Mouse (Mus musculus) common myeloid progenitor, adult 5-6 weeks (primary cell): ENCODE data around the gene Crygn. TPM values are rescaled to one million over a fixed set of nuclear protein-coding genes. Genes with fewer than 3 reads are reported as not detected.
A peak's percentile ranks its signal among the peaks of the same experiment; 100 is the strongest.

ENCODE experiments used
- ATAC-seq: replicated peaks from 2 replicates; pipeline ENCODE4 v1.8.0; 2016; ENCODE audit warnings: low read depth, mild to moderate bottlenecking, moderate TSS enrichment, inconsistent platforms; ENCODE audit not compliant: poor library complexity, severe bottlenecking
- total RNA-seq: library from RNA; stranded (forward); fragments of 200-1000, 187-1606 nt; gene quantifications from 2 replicates; pipeline ENCODE4 v1.2.3, GENCODE M21; 2017

Gene Crygn
- total RNA-seq, 1 experiment from 2014 or later = 12.2 TPM

GRCm38 (mm10) chr5:24750321-24751304 is 7.2 kb downstream of the Crygn start:
- ATAC-seq = peak; percentile 78

- no peak for ATAC-seq
Measured at GRCm38 (mm10) chr5:24749731-24750130, 8.1 kb downstream of the Crygn start.

- ATAC-seq = no peak
Measured at GRCm38 (mm10) chr5:24747533-24747932, 10.3 kb downstream of the Crygn start.

DNA sequence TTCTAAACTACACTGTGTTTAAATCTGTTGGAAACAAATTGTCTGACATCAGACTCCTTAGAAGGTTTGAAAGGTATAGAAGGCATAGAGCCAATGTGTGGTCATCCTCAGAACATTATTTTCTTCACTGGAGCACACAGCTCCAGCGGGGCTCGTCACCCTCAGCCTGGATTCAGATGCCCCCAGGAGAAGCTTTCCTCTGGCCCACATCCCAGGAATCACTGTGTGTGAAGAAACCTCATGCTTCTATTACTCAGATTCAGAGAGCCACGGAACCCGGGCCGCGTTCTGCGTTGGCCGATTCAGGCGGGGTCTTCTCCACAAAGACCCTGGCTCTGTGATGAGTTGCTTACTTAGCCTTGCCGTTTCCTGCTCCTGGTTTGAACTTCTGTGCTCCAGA is 13.9 kb downstream of the Crygn start:
- ATAC-seq = no peak

DNA sequence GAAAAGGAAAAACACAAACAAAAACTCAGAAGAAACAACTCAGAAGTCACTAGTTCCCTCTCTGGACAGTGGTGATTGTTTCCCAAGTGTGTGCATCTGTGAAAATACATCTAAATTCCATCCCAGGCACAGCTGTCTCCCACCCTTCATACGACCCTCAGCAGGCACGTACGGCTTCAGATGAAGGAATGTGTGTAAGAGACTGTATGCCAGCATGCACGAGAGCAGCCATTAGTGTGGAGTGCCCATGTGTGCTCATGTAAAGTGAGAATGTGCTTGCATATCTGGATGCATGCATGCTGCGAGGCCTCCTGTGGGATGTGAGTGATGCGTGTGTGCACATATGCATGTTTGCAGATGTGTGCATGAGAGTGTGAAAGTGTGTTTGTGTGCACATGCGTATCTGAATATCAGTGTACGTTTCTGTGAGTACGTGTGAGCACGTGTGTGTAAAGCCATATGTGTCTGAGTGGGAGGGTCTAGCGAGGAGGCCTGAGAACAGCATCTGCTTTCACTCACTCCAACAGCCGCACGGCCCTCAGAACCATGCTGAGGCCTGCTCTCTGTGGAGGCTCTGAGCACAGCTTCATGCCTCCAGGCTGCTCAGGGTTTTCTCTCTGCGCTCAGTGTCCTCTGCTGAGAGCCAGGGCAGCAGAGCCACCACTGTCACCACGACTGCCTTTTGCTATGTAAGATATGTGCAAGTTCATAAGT is 16.5 kb downstream of the Crygn start:
- ATAC-seq = no peak

DNA sequence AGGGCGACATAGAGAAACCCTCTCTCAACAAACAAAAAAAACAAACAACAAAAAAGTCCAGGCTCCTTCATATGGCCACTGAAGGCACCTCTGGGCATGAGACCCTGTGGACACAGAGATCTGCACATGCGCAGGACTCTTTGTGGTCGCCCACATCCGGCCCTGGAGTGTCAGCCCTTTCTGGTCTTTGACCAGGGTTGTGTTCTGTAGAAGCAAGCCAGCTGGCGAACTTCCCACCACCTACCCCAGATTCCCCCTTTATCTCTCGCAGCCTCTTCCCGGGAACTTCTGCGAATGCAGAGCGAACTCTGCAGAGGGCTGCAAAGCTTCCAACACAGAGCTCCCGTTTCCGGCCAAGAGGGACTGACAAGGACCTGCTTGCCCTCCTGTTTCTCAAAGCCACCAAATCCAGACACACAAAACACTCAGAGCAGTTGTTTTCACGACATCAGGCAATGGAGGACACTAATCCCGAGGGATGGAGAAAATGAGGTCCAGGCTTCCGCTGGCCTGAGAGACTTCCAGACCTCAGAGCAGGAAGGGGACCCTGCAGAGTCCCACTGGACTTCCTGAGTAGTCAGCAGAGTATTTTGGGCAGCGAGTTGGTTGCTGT is 18.6 kb downstream of the Crygn start:
- ATAC-seq = peak; percentile 97

GRCm38 (mm10) chr5:24738517-24738916 is 19.3 kb downstream of the Crygn start:
- no peak for ATAC-seq

DNA sequence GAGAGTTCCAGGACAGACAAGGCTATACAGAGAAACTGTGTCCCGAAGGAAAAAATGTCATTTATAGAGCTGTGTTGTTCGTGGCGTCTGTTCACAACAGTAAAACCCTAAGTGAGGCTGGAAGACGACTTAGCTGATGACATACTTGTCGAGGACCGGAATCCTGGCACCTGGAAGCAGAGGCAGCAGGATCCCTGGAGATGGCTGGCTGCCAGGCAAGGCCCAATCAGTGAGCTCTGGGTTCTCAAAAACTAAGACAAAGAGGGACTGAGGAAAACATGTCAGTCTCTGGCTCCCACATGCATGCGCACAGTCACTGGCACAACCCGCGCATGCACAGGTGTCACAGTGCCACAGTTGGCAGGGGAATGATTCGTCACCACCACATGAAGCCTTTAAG is 20.2 kb downstream of the Crygn start:
- ATAC-seq = no peak

GRCm38 (mm10) chr5:24733771-24734426 is 23.9 kb downstream of the Crygn start:
- no peak for ATAC-seq

DNA sequence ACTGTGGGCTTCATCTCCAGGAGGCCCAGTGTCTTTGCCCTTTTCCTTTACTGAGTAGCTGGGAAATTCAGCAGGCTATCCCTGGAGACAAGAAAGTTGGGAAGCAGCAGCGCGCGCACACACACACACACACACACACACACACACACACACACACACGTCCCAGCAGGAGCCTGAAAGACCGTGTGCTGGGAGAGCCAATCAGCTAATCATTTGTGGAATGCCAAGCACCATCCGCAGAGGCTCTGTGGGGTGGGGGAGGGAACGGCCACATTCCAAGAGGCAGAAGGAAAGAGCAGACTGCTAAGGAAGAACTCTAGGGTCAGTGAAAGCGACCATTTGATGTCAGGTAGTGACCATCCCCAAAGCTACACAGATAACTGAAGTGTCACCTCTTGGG is 24.7 kb downstream of the Crygn start:
- no peak for ATAC-seq

DNA sequence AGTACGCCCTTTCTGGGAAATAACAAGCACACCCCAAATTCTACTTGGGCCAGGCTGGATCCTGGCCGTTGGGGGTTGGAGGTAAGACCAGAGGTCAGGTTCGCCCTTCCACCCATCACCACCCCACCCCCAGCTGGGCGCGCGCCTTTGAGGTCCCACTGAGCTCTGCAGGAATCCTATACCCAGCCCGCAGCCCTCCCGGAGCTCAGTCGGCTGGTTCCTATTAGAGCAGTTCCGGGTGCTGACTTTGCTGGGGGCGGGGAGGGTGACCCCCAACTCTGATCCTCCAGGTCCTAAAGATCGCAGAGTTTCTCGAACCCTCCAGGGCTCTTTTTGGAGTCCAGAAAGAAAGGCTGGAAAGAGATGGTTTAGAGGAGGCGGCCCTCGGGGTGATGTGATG is 26.8 kb downstream of the Crygn start:
- ATAC-seq = peak; percentile 26; the same call in 1 of the 2 replicates

GRCm38 (mm10) chr5:24730488-24730871 is 27.3 kb downstream of the Crygn start, which contains the start of gene Wdr86:
Gene Wdr86 (minus strand): TSS chr5:24730727.
- ATAC-seq = no peak

- ATAC-seq = peak; percentile 10; the same call in 1 of the 2 replicates
Measured at GRCm38 (mm10) chr5:24729797-24730487, 27.9 kb downstream of the Crygn start.

- ATAC-seq = no peak
Measured at GRCm38 (mm10) chr5:24726901-24727836, 30.6 kb downstream of the Crygn start.

- ATAC-seq = no peak
Measured at GRCm38 (mm10) chr5:24725897-24726296, 31.9 kb downstream of the Crygn start.

- ATAC-seq = no peak
Measured at GRCm38 (mm10) chr5:24724805-24725204, 33.0 kb downstream of the Crygn start.

GRCm38 (mm10) chr5:24724270-24724634 is 33.6 kb downstream of the Crygn start:
- ATAC-seq = no peak

DNA sequence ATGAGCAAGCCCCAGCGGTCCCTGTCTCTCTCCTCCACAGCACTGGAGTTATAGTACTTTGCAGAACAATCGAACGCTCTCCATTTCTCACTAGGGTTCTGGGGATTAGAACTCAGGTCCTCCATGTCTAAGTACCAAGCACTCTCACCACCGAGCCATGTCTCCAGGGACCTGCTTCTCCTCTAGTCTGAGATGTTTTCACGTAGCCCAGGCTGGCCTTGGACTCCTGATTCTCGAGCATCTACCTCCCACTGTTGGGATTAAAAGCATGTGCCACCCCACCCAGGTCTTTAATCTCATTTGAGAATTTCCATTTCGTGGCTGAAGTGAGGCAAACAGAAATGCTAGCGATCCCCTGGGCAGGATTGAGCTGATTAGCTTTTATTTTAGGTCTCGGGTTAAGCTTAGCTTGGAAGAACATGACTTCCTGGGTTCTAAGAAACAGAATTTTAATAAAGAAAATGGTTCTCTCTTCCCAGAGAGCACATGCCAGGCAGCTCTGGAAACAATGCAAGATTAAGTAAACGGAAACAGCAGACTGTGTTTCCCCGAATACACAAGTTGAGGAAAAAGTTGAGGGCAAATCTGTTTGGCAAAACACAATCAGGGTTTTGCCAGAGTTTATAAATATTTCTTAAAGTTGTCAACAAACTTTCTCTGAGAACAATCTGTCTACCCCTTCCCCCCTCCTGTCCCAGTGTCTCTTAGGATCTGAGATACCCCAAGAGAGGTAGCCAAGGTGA is 34.1 kb downstream of the Crygn start:
- no peak for ATAC-seq
